Mouse (Mus musculus): Measurements from ENCODE around the gene Pde8b. TPM values are rescaled to one million over a fixed set of nuclear protein-coding genes. Genes with fewer than 3 reads are reported as not detected.

Gene Pde8b
- total and polyA plus RNA-seq, 2 experiments from 2014 or later: 7.1 to 23.6 TPM

DNA sequence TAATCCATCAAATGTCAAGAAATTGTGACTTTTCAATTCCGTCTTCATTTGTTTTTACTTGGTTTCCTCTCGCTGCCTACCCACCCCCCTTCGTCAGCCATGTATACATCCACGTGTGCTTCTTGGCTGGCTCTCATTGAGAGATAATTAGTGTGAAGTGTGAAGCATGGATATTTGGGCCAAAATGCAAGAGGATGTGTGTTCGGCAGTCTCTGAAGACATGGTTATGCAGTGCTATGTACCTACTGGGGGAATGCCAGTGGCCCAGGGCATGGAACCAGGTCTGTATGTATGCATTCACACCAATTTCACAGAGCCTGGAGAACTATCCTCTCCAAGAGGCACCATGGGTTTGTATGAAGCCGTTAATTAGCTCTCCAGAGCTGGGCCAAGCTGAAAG is 219.3 kb downstream of the Pde8b start:
- no peaks in the 10 kb centered on the region for H3K9me3 ChIP-seq (ENCODE audit: low read length)
- ATAC-seq (ENCODE audit: low FRiP score): no peak
- H3K27ac ChIP-seq (ENCODE audit: low read depth, low read length): no peak overlapping the region
- WGBS: 79% methylated on average over 6 of the region's 6 CpGs
- no peak overlapping the region for H3K4me2 ChIP-seq (ENCODE audit: low read depth, low read length, poor library complexity, severe bottlenecking)
- TF ChIP-seq CTCF (IDR thresholded peaks at IDR 0.05): no peak
- H3K4me3 ChIP-seq (ENCODE audit: low read depth, low read length): no peak overlapping the region
- H3K4me1 ChIP-seq (ENCODE audit: insufficient read depth, low read length): no peaks in the 10 kb centered on the region
- H3K36me3 ChIP-seq (ENCODE audit: insufficient read depth, low read length): peaks cover 15% of the 10 kb centered on the region
- DNase-seq (ENCODE audit: low spot score): no peak
- H3K9ac ChIP-seq (replicated peaks; ENCODE audit: low read length, poor library complexity, severe bottlenecking): no peak overlapping the region
- no peaks in the 10 kb centered on the region for H3K27me3 ChIP-seq (ENCODE audit: insufficient read depth, low read length)

GRCm38 (mm10) chr13:95020216-95020615 is 229.9 kb downstream of the Pde8b start:
- no peak overlapping the region for H3K4me2 ChIP-seq (ENCODE audit: low read depth, low read length, poor library complexity, severe bottlenecking)
- WGBS: 89% methylated on average over 6 of the region's 6 CpGs
- no peak overlapping the region for H3K9ac ChIP-seq (replicated peaks; ENCODE audit: low read length, poor library complexity, severe bottlenecking)
- H3K36me3 ChIP-seq (ENCODE audit: insufficient read depth, low read length): peaks cover 9% of the 10 kb centered on the region
- no peaks in the 10 kb centered on the region for H3K4me1 ChIP-seq (ENCODE audit: insufficient read depth, low read length)
- no peak overlapping the region for H3K4me3 ChIP-seq (ENCODE audit: low read depth, low read length)
- DNase-seq (ENCODE audit: low spot score) (no peak), ATAC-seq (ENCODE audit: low FRiP score) (no peak)
- no peaks in the 10 kb centered on the region for H3K9me3 ChIP-seq (ENCODE audit: low read length)
- no peak overlapping the region for H3K27ac ChIP-seq (ENCODE audit: low read depth, low read length)
- no peak for TF ChIP-seq CTCF (IDR thresholded peaks at IDR 0.05)
- H3K27me3 ChIP-seq (ENCODE audit: insufficient read depth, low read length): no peaks in the 10 kb centered on the region

DNA sequence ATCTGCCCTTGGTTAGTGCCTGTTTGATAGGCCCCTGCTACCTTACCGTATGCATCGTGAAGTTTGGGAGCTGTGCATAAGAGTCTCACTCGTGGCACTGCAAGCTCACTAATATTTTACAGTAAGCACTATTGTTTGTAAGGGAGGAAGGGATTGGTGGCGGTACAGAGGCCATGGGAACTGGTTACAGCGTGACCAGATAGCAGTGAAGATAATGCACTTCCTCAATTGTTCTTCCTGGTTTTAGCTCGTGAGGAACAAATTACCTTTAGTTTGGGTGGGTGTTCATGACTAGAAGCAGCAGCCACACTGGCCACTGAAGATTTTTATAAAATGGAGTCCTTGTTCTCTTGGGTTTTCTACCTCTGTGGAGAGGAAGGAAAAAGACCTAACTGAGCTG is 230.8 kb downstream of the Pde8b start:
- H3K4me1 ChIP-seq (ENCODE audit: insufficient read depth, low read length): no peaks in the 10 kb centered on the region
- 80% methylated on average over 6 of the region's 6 CpGs for WGBS
- no peak for TF ChIP-seq CTCF (IDR thresholded peaks at IDR 0.05)
- peaks cover 9% of the 10 kb centered on the region for H3K36me3 ChIP-seq (ENCODE audit: insufficient read depth, low read length)
- no peak for DNase-seq (ENCODE audit: low spot score)
- no peak overlapping the region for H3K4me3 ChIP-seq (ENCODE audit: low read depth, low read length)
- no peak overlapping the region for H3K27ac ChIP-seq (ENCODE audit: low read depth, low read length)
- H3K9me3 ChIP-seq (ENCODE audit: low read length): no peaks in the 10 kb centered on the region
- H3K4me2 ChIP-seq (ENCODE audit: low read depth, low read length, poor library complexity, severe bottlenecking): no peak overlapping the region
- ATAC-seq (ENCODE audit: low FRiP score): no peak
- H3K27me3 ChIP-seq (ENCODE audit: insufficient read depth, low read length): no peaks in the 10 kb centered on the region
- no peak overlapping the region for H3K9ac ChIP-seq (replicated peaks; ENCODE audit: low read length, poor library complexity, severe bottlenecking)

DNA sequence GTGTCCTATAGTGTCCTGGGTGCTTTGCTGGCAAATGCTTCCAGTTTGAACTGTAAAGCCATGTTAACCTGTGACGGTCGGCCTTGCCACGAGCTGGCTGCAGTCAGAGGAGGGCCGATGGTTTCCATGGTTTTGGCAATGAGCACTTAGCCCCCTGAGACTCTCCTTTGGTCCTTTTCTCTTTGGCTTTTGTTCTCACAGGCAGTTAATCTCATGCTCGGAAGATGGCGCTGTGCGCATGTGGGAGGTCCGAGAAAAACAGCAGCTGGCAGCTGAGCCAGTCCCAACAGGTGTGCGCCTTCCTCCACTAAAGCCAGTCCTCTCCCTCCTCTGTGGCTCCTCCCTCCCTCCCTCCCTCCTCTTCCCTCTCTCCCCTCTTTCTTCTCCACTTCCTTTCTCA is 232.2 kb downstream of the Pde8b start:
- peak overlapping the region; percentile 51; the same call in 1 of the 2 replicates for H3K27ac ChIP-seq (ENCODE audit: low read depth, low read length)
- H3K9ac ChIP-seq (replicated peaks; ENCODE audit: low read length, poor library complexity, severe bottlenecking): 0 out of 2 replicates have a peak overlapping the region, but pooled peaks have one; percentile 36
- peaks cover 7% of the 10 kb centered on the region; the same call in 1 of the 2 replicates for H3K36me3 ChIP-seq (ENCODE audit: insufficient read depth, low read length)
- peak; percentile 94 for TF ChIP-seq CTCF (IDR thresholded peaks at IDR 0.05)
- DNase-seq (ENCODE audit: low spot score): peak; percentile 94
- no peak overlapping the region for H3K4me2 ChIP-seq (ENCODE audit: low read depth, low read length, poor library complexity, severe bottlenecking)
- no peaks in the 10 kb centered on the region for H3K4me1 ChIP-seq (ENCODE audit: insufficient read depth, low read length)
- 2% methylated on average over 9 of the region's 9 CpGs for WGBS
- H3K9me3 ChIP-seq (ENCODE audit: low read length): no peaks in the 10 kb centered on the region
- no peaks in the 10 kb centered on the region for H3K27me3 ChIP-seq (ENCODE audit: insufficient read depth, low read length)
- H3K4me3 ChIP-seq (ENCODE audit: low read depth, low read length): no peak overlapping the region
- peak; percentile 87 for ATAC-seq (ENCODE audit: low FRiP score)

- Histone ChIP-seq H3K36me3 (ENCODE audit: insufficient read depth, low read length) (peaks cover 4% of the 10 kb centered on the region; the same call in 1 of the 2 replicates), H3K4me1 (ENCODE audit: insufficient read depth, low read length) (no peaks in the 10 kb centered on the region), H3K9me3 (ENCODE audit: low read length) (no peaks in the 10 kb centered on the region), H3K9ac (replicated peaks; ENCODE audit: low read length, poor library complexity, severe bottlenecking) (no peak overlapping the region), H3K27ac (ENCODE audit: low read depth, low read length) (no peak overlapping the region), H3K4me3 (ENCODE audit: low read depth, low read length) (no peak overlapping the region), H3K4me2 (ENCODE audit: low read depth, low read length, poor library complexity, severe bottlenecking) (no peak overlapping the region), H3K27me3 (ENCODE audit: insufficient read depth, low read length) (no peaks in the 10 kb centered on the region)
- 87% methylated on average over 6 of the region's 6 CpGs for WGBS
- DNase-seq (ENCODE audit: low spot score): no peak
- no peak for ATAC-seq (ENCODE audit: low FRiP score)
- no peak for TF ChIP-seq CTCF (IDR thresholded peaks at IDR 0.05)
Observed at GRCm38 (mm10) chr13:95017278-95017677, 232.9 kb downstream of the Pde8b start.

DNA sequence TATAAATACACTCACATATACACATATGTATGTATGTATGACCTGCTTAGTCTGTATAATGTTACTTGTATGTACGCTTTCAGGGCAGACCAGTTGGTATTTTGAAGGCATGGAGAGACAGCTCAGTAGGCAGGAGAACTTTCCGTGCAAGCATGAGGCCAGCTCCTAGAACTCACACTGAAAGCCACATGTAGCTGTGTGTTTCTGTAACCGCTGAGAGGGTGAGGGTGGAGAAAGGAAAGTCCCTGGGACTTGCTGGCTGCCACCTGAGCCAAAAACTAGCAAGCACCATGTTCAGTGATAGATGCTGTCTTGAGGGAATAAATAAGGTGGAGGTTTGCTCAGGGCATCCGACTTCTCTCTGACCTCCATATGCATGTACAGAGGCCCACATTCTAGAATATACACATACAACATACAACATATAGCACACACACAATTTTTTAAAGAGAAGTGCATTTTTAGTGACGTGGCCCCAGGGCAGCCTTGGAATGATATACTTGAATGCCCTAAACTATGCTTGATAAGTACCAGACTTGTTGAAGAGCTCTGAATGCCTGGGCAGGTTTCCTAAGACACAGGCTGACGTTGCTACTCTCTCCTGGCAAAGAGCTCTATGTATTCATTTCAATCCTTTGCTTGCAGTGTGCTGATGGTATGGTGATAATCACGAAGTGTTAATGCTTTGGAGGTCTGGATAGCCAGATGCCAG is 238.4 kb downstream of the Pde8b start:
- no peak overlapping the region for H3K27ac ChIP-seq (ENCODE audit: low read depth, low read length)
- no peaks in the 10 kb centered on the region for H3K27me3 ChIP-seq (ENCODE audit: insufficient read depth, low read length)
- H3K9ac ChIP-seq (replicated peaks; ENCODE audit: low read length, poor library complexity, severe bottlenecking): no peak overlapping the region
- no peak for DNase-seq (ENCODE audit: low spot score)
- TF ChIP-seq CTCF (IDR thresholded peaks at IDR 0.05): no peak
- WGBS: 92% methylated on average over 7 of the region's 7 CpGs
- H3K4me2 ChIP-seq (ENCODE audit: low read depth, low read length, poor library complexity, severe bottlenecking): no peak overlapping the region
- ATAC-seq (ENCODE audit: low FRiP score): no peak
- no peaks in the 10 kb centered on the region for H3K9me3 ChIP-seq (ENCODE audit: low read length)
- H3K36me3 ChIP-seq (ENCODE audit: insufficient read depth, low read length): peaks cover 9% of the 10 kb centered on the region
- no peak overlapping the region for H3K4me3 ChIP-seq (ENCODE audit: low read depth, low read length)
- no peaks in the 10 kb centered on the region for H3K4me1 ChIP-seq (ENCODE audit: insufficient read depth, low read length)

Measured in midbrain, postnatal 0 days (tissue).